Mouse (Mus musculus) hindbrain, embryonic 13.5 days (tissue): Measurements from ENCODE around the gene Wscd2. TPM values are rescaled to one million over a fixed set of nuclear protein-coding genes. Genes with fewer than 3 reads are reported as not detected.

Experiments used
- ATAC-seq: fragments of 200-750 bp; cut with Nextera tagmentation; 2 replicates; pipeline ENCODE4 v1.8.0; 2017; ENCODE audit warnings: moderate TSS enrichment; ENCODE audit not compliant: low FRiP score
- H3K27ac ChIP-seq: fragments of 300-500 bp; sonication (generic); 2 replicates; pipeline ENCODE4 v1.5.1; 2015; ENCODE audit warnings: inconsistent platforms, mild to moderate bottlenecking, moderate library complexity
- H3K27me3 ChIP-seq: fragments of 300-500 bp; sonication (generic); 2 replicates; pipeline ENCODE4 v1.6.1; 2015; ENCODE audit warnings: mild to moderate bottlenecking, inconsistent platforms
- H3K36me3 ChIP-seq: fragments of 300-500 bp; sonication (generic); 2 replicates; pipeline ENCODE4 v1.6.1; 2015; ENCODE audit warnings: mild to moderate bottlenecking, inconsistent platforms
- H3K4me1 ChIP-seq: fragments of 300-500 bp; sonication (generic); replicated peaks from 2 replicates; pipeline ENCODE4 v1.6.1; 2015; ENCODE audit warnings: inconsistent platforms
- H3K4me2 ChIP-seq: fragments of 300-500 bp; sonication (generic); 2 replicates; pipeline ENCODE4 v1.6.1; 2015; ENCODE audit warnings: inconsistent platforms, mild to moderate bottlenecking, moderate library complexity
- H3K4me3 ChIP-seq: fragments of 300-500 bp; sonication (generic); 2 replicates; pipeline ENCODE4 v1.5.1; 2015; ENCODE audit warnings: mild to moderate bottlenecking, inconsistent platforms
- H3K9ac ChIP-seq: fragments of 300-500 bp; sonication (generic); 2 replicates; pipeline ENCODE4 v1.6.1; 2015; ENCODE audit warnings: mild to moderate bottlenecking, inconsistent platforms
- H3K9me3 ChIP-seq: fragments of 300-500 bp; sonication (generic); 2 replicates; pipeline ENCODE4 v1.6.1; 2016; ENCODE audit warnings: inconsistent platforms
- WGBS: fragments of 180-500 bp; shearing (Covaris S2); methylation state at CpG from one replicate; pipeline ENCODE4 v1.1.7; 2015; 5-methylcytosine and 5-hydroxymethylcytosine counted together
- polyA plus RNA-seq: library from polyadenylated mRNA; unstranded; fragments of >200 nt; fragmentation: Nextera tagmentation; extraction: Ambion mirVana; gene quantifications from 2 replicates; pipeline ENCODE4 v1.2.1, GENCODE M21; 2015

Wscd2 gene
- polyA plus RNA-seq, 1 experiment from 2014 or later: 9.8 TPM

DNA sequence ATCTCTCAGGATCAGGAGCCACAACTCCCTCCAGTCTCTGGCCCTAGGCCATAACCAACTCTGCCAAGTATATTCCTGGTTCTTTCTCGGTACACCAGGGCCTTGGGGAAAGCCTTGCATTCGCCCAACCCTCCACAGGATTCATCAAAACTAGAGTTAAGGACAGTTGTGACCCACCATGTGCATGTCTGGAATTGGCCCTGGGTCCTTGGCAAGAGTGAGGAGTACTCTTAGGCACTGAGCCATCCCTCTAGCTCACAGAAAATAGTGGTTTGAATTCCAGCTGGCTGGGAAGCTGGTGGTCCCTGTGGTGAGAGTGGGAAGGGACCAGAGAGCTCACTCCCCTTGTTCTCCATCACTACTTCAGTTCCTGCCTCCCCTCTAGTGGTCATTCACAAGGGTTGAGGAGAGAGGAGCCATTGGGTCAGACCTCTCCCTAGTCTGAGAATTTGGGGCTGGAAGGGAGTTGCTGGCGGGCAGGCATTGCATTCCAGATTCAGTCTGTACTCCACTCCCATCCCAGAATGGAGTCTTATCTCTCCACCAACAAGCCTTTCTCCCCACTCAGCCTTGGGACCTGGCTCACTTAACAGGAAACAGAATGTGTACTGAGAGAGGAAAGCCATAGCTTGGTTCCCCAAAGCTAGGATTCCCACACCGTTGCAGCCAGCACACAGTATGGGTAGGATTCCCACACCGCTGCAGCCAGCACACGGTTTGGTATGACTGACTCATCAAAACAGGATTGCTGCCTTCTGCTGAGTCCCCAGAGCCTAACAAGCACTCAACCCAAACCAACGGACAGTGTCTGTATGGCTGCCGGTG, 117.0 kb downstream of the Wscd2 start:
- H3K4me3 ChIP-seq: no peak overlapping the region
- no peaks in the 10 kb centered on the region for H3K9me3 ChIP-seq
- peak overlapping the region; percentile 70; the same call in 1 of the 2 replicates for H3K27ac ChIP-seq
- no peaks in the 10 kb centered on the region for H3K36me3 ChIP-seq
- WGBS: 70% methylated on average over 8 of the region's 8 CpGs
- no peak overlapping the region for H3K9ac ChIP-seq
- H3K4me2 ChIP-seq: no peak overlapping the region
- no peaks in the 10 kb centered on the region for H3K27me3 ChIP-seq
- H3K4me1 ChIP-seq: peaks cover 43% of the 10 kb centered on the region
- no peak for ATAC-seq

DNA sequence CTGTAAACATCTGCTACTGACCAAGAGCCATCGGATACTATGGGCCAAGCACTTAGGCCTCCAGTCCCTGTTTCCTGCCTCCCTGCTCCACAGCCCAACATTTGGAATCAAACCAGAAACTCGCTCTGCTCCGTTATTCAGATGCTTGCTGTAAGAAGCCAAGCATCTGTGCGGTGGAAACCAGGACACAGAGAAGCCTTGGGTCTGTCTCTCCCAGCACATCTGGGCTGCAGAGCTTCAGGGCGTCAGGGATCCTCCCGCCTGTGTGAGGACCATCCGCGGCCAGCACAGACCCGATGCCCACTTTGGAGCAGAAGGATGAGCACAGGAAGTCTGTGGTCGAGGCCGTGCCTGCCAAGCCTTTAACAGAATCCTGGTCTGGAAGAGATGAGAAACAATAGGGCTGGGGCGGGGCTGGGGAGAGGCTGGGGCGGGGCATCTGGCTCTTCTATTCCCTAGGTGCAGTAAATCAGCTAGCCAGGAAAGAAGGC, 117.9 kb downstream of the Wscd2 start:
- no peaks in the 10 kb centered on the region for H3K36me3 ChIP-seq
- H3K4me2 ChIP-seq: no peak overlapping the region
- no peak overlapping the region for H3K4me3 ChIP-seq
- ATAC-seq: no peak
- 37% methylated on average over 13 of the region's 13 CpGs for WGBS
- peak overlapping the region; percentile 70 for H3K27ac ChIP-seq
- no peaks in the 10 kb centered on the region for H3K27me3 ChIP-seq
- H3K9me3 ChIP-seq: no peaks in the 10 kb centered on the region
- H3K4me1 ChIP-seq: peaks cover 43% of the 10 kb centered on the region
- H3K9ac ChIP-seq: peak overlapping the region; percentile 29; the same call in 1 of the 2 replicates

DNA sequence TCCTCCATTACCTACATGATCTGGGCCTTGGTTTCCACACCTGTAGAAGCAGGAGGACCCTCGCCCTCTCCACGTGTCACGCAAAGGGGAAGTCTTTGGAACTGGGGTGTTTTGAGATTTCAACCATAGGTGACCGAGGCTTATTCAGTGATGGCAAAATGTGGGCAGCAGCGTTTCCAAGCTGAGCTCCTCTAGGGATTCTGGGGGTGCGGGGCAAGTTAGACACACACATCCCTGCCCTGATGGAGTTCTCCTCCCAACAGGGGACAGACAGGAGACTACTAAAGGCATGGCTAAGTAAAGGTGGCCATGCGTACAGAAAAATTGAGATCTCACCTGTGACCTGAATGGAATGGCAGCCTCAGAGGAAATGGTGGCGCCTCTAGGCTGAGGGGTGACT, 118.4 kb downstream of the Wscd2 start:
- H3K4me1 ChIP-seq: peaks cover 37% of the 10 kb centered on the region
- H3K9me3 ChIP-seq: no peaks in the 10 kb centered on the region
- 78% methylated on average over 8 of the region's 8 CpGs for WGBS
- H3K4me2 ChIP-seq: no peak overlapping the region
- H3K27me3 ChIP-seq: no peaks in the 10 kb centered on the region
- no peak for ATAC-seq
- no peak overlapping the region for H3K9ac ChIP-seq
- H3K27ac ChIP-seq: peak overlapping the region; percentile 70; the same call in 1 of the 2 replicates
- no peaks in the 10 kb centered on the region for H3K36me3 ChIP-seq
- H3K4me3 ChIP-seq: no peak overlapping the region

DNA sequence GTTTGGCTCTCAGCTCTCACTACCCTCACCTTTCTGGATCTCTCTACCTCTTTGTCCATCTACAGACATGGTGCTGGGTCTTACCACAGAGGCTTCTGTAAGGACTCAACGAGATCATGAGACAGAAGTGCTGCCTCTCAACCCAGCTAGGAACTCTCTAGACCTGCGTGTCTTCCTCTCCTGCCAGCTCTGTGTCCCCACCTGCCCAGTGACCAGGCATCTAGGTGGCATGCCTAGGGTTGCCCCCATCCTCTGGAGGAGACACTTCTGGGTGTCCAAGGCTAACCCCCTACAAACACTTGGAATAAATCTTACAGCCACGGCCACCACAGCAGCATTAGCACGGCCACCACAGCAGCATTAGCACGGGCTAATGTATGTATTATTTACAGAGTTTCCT, 119.8 kb downstream of the Wscd2 start:
- H3K9me3 ChIP-seq: no peaks in the 10 kb centered on the region
- H3K27ac ChIP-seq: no peak overlapping the region; the same call in 1 of the 2 replicates
- WGBS: 57% methylated on average over 5 of the region's 5 CpGs
- no peak overlapping the region for H3K4me3 ChIP-seq
- H3K36me3 ChIP-seq: no peaks in the 10 kb centered on the region
- no peaks in the 10 kb centered on the region for H3K27me3 ChIP-seq
- ATAC-seq: no peak
- H3K9ac ChIP-seq: no peak overlapping the region
- no peak overlapping the region for H3K4me2 ChIP-seq
- H3K4me1 ChIP-seq: peaks cover 33% of the 10 kb centered on the region

DNA sequence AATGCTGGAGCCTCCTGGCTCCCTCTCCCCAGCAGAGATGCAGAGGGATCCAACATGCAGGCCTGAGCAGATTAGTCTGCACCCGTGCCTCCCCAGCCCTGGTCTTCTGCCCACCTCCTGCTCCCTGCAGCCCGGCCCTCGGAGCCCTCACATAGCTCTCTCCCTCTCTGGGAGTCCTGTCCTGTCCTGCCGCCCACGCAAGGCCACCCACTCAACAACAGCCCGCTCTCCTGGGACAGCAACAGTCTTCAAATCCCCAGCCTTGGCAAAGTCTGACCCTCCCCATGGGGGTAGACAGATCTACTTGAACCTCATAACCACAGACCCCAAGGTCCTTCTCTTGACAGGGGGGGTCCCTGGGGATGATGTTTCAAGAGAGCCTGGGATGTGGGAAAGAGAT, 120.4 kb downstream of the Wscd2 start:
- H3K4me1 ChIP-seq: peaks cover 33% of the 10 kb centered on the region
- no peak overlapping the region for H3K27ac ChIP-seq
- no peaks in the 10 kb centered on the region for H3K27me3 ChIP-seq
- H3K9ac ChIP-seq: no peak overlapping the region
- no peaks in the 10 kb centered on the region for H3K36me3 ChIP-seq
- WGBS: 63% methylated on average over 6 of the region's 6 CpGs
- H3K4me3 ChIP-seq: no peak overlapping the region
- no peak for ATAC-seq
- H3K4me2 ChIP-seq: no peak overlapping the region
- H3K9me3 ChIP-seq: no peaks in the 10 kb centered on the region

DNA sequence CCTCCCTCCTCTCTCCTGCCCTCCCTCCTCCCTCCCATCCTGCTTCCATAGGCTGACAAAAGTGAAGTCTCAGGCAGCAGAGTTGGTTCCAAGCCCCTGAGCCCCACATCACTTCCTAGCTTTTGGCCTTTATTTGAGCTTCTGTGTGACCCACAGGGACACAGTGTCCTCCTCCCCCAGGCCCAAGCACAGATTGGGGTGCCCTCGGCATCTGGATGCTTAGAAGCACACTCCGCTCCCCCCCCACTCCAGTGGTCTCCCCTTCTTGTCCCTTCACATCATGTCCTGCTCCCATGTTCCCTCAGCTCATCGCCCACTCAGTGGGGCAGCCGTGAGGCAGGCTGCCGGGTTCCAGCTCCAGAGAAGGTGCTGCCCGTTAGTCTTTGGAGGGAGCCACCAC, 121.0 kb downstream of the Wscd2 start:
- peaks cover 33% of the 10 kb centered on the region for H3K4me1 ChIP-seq
- 83% methylated on average over 6 of the region's 6 CpGs for WGBS
- no peaks in the 10 kb centered on the region for H3K27me3 ChIP-seq
- H3K9ac ChIP-seq: no peak overlapping the region
- no peak overlapping the region for H3K4me2 ChIP-seq
- ATAC-seq: no peak
- H3K27ac ChIP-seq: no peak overlapping the region
- no peaks in the 10 kb centered on the region for H3K9me3 ChIP-seq
- no peaks in the 10 kb centered on the region for H3K36me3 ChIP-seq
- no peak overlapping the region for H3K4me3 ChIP-seq

DNA sequence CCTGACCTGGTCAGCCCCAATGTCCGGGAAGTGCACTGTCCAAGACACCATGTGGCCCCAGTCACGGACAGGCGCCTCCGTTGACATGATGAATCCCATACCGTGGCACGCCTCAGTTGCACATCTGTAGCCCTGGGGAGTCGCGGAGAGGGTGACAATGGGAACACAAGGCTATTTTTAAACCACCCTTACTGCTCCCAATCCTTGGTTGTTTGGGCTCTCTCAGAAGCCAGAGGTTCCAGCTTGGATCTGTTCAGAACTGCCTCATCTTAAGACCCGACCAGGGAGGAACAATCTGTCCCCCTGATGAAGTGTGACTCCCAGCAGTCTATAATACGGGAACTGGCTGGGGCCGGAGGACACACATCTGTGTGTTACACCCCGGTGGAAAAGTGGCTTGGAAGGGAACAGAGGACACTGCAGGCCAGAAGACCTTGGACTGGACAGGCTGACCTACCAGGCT, 121.7 kb downstream of the Wscd2 start:
- H3K9ac ChIP-seq: no peak overlapping the region
- peaks cover 33% of the 10 kb centered on the region for H3K4me1 ChIP-seq
- H3K36me3 ChIP-seq: no peaks in the 10 kb centered on the region
- H3K4me2 ChIP-seq: no peak overlapping the region
- no peak overlapping the region for H3K4me3 ChIP-seq
- H3K27me3 ChIP-seq: no peaks in the 10 kb centered on the region
- no peaks in the 10 kb centered on the region for H3K9me3 ChIP-seq
- no peak for ATAC-seq
- no peak overlapping the region for H3K27ac ChIP-seq
- WGBS: 78% methylated on average over 12 of the region's 12 CpGs

DNA sequence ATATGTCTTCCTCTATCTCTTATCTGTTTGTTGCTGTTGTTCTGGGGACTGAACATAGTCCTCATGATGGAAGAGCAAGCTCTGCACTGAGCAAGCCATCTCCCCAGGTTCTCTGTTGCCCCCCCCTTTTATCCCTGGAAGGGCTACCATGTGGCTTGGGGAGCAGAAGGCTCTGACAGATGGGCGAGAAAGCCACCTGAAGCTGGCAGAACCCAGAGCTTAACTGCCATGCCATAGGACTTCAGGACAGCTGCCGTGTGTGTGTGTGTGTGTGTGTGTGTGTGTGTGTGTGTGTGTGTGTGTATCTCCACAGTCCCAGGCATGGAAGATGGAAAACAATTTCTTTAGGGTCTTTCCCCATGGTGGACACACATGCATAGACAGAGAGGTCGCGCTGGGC, 128.6 kb downstream of the Wscd2 start:
- WGBS: 93% methylated on average over 4 of the region's 4 CpGs
- H3K27me3 ChIP-seq: no peaks in the 10 kb centered on the region
- no peaks in the 10 kb centered on the region for H3K9me3 ChIP-seq
- H3K36me3 ChIP-seq: no peaks in the 10 kb centered on the region
- no peak overlapping the region for H3K4me3 ChIP-seq
- H3K27ac ChIP-seq: no peak overlapping the region
- no peak overlapping the region for H3K4me2 ChIP-seq
- H3K4me1 ChIP-seq: 0 out of 2 replicates have a peak, but pooled peaks cover 5% of the 10 kb centered on the region
- ATAC-seq: no peak
- H3K9ac ChIP-seq: no peak overlapping the region

DNA sequence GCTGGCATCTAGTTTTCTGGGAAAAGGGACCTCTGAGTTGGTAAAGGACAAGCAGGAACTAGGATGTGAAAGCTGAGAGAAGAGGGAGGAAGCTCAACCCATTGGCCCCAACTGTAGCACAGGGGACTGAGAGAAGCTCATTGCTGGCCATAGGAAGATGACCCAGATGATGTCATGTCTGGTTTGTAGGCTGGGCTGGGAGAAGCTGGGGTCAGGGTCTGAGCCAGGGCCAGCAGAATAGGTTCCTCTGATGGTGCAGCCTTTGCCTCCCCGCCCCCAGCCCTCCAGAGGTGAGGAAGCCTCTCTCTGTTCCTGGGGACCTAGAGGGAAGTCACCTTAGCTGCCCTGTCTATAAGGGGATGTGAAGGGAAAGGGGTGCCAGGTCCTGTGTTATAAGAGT, 129.0 kb downstream of the Wscd2 start:
- H3K4me3 ChIP-seq: no peak overlapping the region
- H3K27me3 ChIP-seq: no peaks in the 10 kb centered on the region
- no peak for ATAC-seq
- H3K4me1 ChIP-seq: 0 out of 2 replicates have a peak, but pooled peaks cover 7% of the 10 kb centered on the region
- WGBS: 78% methylated on average over 1 of the region's 1 CpGs
- no peak overlapping the region for H3K27ac ChIP-seq
- H3K4me2 ChIP-seq: no peak overlapping the region
- no peak overlapping the region for H3K9ac ChIP-seq
- no peaks in the 10 kb centered on the region for H3K9me3 ChIP-seq
- H3K36me3 ChIP-seq: no peaks in the 10 kb centered on the region

DNA sequence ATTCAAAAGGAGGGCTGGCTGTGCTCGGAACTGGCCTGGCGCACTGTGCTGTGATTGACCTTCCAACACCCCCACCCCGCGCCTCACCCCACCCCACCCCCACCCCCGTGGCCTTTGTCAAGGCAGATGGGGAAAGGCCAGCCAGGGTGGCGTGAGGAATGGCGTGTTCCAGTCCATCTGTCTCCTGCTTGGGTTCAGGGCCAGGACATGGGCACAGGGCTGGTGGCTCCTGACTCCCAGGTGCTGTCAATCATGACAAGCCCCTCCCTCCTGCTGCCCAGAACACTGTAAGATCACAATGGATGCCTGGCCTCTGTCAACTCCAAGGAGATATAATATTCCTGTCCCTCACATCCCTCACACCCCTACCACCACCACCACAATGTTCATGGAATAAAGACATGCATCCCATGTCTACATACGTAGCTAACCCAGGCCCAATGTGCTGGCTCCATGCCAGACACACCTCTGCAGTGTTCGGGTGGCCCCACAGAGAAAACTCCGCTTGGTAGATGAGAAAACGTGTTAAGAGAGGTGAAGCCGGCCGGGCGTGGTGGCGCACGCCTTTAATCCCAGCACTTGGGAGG, 130.1 kb downstream of the Wscd2 start:
- Histone ChIP-seq H3K4me2 (no peak overlapping the region), H3K27me3 (no peaks in the 10 kb centered on the region), H3K4me1 (0 out of 2 replicates have a peak, but pooled peaks cover 7% of the 10 kb centered on the region), H3K36me3 (no peaks in the 10 kb centered on the region), H3K9ac (no peak overlapping the region), H3K27ac (no peak overlapping the region), H3K4me3 (no peak overlapping the region), H3K9me3 (no peaks in the 10 kb centered on the region)
- 60% methylated on average over 16 of the region's 16 CpGs for WGBS
- no peak for ATAC-seq

DNA sequence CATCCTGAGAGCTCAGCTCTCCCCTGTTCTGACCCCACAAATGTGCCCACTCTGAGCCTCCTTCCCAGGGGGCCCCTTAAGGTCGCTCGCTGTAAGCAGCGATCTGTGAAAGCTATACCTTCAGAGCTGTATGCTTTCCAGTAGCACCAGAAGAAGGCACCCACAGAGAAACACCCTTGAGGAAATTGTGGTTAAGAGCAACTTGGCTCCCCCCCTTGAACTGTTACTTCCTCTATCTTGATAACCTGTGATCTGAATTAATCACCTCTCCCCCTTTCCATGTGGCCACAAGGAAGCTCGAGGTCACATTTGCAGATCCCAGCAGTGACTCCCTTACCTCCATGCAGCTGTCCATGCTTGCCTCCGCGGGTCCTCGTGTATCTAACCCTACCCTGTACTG, 130.9 kb downstream of the Wscd2 start:
- WGBS: 81% methylated on average over 7 of the region's 7 CpGs
- Histone ChIP-seq H3K27me3 (0 out of 2 replicates have a peak, but pooled peaks cover 2% of the 10 kb centered on the region), H3K4me3 (no peak overlapping the region), H3K9me3 (no peaks in the 10 kb centered on the region), H3K4me2 (no peak overlapping the region), H3K36me3 (no peaks in the 10 kb centered on the region), H3K27ac (no peak overlapping the region), H3K4me1 (0 out of 2 replicates have a peak, but pooled peaks cover 7% of the 10 kb centered on the region), H3K9ac (no peak overlapping the region)
- ATAC-seq: no peak

DNA sequence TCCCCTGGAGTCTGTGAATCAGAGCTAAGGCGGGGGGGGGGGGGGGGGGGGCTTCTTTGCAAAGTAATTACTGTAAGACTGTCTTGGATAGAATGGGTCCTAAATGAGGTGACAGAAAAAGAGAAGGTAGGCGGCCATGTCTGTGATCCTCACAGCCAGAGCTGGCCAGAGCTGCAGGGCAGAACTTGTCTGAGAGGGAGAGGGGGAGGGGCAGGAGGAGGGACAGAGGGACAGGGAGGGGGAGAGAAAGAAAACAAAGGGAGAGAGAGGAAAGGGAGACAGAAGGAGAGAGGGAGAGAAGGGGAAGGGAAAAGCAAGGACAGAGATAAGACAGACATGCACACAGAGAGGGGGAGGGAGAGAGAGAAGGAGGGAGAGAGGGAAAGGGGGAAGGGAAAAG, 132.9 kb downstream of the Wscd2 start:
- ATAC-seq: no peak
- WGBS: 28% methylated on average over 1 of the region's 2 CpGs
- Histone ChIP-seq H3K27me3 (0 out of 2 replicates have a peak, but pooled peaks cover 9% of the 10 kb centered on the region), H3K36me3 (no peaks in the 10 kb centered on the region), H3K27ac (no peak overlapping the region), H3K4me2 (no peak overlapping the region), H3K9ac (no peak overlapping the region), H3K4me1 (0 out of 2 replicates have a peak, but pooled peaks cover 7% of the 10 kb centered on the region), H3K9me3 (no peaks in the 10 kb centered on the region), H3K4me3 (no peak overlapping the region)
